Mouse (Mus musculus): Measurements from ENCODE around the gene Rsf1.

Rsf1 gene

DNA sequence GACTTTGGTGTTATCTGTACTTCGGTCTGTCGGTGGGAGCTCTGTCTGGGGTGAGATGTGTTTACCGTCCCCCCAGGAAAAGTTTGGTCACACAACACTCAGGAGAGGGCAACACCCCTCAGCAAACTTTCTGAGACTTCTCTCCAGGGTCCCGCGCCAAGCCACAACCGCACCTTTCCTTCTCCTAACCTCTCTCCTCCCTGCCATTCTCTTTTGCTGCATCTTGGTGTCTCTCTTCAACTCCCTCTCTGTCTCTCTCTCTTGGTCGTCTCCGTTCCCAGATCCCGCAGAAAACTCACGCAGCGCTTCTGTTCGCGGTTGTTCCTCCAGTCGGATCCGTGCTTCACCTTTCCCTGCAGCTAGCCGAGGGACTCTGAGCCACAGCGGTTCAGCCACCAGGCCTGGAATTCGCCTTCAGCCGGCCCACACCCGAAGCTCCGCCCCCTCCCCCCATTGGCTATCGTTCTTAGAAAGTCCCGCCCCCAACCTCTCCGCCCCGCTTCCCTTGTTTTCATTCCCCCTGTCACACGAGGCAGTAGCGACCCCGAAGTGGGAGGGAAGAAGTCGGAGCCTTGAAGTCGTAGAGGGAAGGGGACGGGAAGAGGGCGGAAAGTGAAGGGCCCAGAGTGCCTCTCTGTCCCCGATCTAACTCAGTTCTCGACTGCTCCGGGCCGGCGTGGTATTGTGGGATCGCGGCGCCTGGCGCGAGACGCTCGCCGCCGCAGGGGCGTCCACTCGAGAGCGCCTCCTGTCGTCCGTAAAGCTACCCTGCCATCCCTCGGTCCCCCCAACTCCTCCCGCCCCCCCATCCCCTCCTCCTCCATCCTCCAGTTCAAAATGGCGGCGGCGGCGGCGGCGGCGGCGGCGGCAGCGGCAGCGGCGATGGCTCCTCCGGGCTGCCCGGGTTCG lies at the start of gene Rsf1, which contains the start of gene Aamdc:
Gene Rsf1, plus strand, starts transcription at position 823 of the 909 bp plus-strand sequence.
Gene Aamdc, minus strand, starts transcription at position 431 of the 909 bp plus-strand sequence.
- DNase-seq (ENCODE audit: low spot score in 2 of 2), result peak; percentile 93 to 97

DNA sequence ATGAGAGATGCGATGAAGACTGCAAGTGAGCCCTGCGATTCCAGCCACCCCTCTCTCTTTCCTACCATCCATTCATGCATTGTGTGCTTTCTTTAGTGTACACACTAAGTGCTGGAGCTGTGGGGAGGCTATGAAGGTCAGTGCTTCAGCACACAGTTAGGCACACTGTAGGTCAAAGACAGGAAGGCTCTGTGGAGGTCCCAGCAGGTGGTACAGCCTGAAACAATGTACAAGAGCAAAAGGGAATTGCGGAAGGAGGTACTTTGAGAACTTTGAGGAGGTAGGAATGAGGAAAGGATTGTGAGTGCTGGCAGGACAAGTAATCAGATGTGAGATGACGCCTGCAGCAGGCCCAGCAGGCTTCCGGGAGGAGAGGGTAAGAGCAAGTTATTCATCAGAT lies 44.2 kb upstream of the Rsf1 start:
- no peak for DNase-seq (ENCODE audit: low spot score in 2 of 2)

DNA sequence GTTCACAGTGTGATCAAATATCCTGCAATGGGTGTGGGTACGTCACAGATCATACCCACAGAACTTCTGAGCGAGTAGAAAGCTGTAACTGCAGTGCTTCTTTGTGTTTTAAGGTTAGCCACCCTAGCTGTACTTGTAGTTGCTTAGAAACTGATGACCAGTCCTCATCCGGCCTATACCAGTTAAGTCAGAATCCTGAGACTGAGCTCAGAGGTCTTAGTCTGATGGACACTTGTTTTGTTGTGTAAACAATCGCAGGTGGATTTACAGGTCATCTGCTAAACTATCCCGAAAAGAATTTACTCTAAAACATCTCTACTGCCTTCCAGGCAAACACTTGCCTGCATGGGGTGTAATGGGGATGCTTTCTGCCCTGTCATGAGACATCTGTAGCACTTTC lies 43.1 kb upstream of the Rsf1 start:
- no peak for DNase-seq (ENCODE audit: low spot score in 2 of 2)

DNA sequence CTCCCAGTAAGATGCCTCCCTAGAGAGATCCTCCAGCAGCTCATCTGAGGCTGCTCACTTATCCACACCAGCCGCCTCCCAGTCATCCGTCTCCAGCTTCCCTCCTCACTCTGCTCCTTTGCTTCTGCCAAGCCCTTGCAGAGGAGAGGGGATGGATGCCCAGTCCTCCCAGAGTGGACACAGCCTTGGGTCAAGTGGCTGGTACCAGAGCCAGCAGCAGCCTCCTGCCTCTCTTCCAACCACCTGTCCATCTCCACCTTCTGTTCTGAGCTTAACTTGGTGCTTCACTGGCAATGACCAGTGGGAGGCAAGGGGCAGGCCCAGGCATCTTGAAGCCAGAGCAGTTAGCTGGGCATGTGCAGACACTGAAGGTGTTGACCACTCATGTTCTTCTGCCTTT lies 33.2 kb upstream of the Rsf1 start:
- no peak for DNase-seq (ENCODE audit: low spot score in 2 of 2)

DNA sequence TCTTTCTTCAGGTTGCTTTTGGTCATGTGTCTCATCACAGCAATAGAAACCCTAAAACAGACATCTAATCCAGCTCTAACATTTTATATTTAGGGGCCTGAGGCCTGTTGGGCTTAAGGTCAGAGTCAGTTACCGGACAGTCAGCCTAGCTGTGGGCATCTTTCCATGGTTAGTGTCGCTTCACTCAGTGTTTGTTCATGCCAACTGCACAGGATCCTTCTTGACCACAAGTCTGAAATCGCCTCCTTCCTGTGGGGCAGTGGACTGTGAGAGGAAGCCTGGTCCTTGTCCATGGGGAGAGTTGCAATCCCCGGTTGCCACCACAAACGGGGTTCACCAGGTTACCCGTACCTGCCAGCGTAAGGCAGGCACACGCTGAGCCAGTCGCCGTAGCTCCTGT lies 30.4 kb upstream of the Rsf1 start:
- DNase-seq (ENCODE audit: low spot score in 2 of 2), result no peak

DNA sequence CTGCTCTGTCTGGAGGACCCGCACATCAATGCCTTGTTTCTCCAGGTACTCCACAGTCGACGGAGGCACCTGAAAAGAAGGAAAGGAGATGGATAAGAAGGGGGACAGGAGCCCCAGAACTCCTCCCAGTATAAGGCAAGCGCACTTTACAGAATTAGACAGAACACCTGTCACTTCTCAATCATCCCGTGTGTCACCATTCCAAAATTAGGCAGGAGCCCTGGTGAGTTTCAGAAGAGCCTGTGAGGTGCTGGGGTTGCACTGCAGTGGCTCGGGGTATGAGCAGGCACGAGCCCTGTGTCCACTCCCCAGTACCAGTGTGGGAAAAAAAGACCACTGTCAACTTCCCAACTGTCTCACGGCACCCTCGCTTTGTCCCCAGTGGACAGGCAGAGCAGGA lies 29.0 kb upstream of the Rsf1 start:
- no peak for DNase-seq (ENCODE audit: low spot score in 2 of 2)

DNA sequence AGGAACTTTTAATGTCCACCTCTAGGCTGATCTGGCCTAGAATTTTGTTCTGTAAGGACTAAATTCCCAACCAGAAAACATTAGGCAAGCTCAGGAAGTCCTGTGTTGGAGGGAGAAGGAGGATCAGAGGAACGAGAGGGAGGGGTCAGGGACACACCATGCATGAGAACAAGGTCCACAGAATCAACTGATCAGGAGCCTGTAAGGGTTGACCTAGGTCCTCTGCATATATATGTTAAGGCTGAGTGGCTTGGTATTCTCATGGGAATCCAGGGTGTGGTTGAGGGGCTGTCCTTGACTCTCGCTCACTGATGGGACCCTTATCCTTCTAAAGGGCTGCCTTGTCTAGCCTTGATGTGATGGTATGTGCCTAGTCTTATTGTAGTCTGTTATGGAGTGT lies 16.1 kb upstream of the Rsf1 start:
- DNase-seq (ENCODE audit: low spot score in 2 of 2), result no peak

DNA sequence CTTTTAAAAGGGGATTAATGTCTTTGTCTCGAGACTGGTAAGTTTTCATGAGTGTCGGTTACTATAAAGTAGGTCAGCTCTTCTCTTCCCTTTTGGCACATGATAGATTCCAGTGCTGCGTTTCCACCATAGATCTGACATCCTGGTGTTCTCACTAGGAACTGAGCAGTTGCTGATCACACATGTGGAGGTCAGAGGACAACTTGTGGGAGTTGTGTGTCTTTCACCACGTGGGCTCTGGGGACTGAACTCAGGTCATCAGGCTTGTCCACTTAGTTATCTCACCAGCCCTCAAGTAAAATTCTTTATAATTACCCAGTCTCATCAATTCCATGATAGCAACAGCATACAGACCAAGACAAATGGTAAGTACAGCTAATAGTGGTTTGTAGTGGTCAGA lies 10.3 kb upstream of the Rsf1 start:
- no peak for DNase-seq (ENCODE audit: low spot score in 2 of 2)

DNA sequence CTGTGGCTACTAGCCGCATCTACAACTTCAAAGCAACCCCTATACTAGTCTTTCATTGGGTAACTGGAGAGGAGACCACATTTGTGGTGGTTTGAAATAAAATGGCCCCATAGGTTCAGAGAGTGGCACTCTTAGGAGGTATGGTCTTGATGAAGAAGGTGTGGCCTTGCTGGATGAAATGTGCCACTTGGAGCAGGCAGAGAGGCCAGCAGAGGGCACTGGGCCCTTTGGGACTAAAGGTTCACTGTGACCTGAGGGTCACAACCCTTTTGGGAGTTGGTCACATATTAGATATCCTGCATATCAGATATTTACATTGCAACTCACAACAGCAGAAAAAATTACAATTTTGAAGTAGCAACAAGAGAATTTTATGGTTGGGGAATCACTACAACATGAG lies 9.3 kb upstream of the Rsf1 start:
- DNase-seq (ENCODE audit: low spot score in 2 of 2), result no peak

DNA sequence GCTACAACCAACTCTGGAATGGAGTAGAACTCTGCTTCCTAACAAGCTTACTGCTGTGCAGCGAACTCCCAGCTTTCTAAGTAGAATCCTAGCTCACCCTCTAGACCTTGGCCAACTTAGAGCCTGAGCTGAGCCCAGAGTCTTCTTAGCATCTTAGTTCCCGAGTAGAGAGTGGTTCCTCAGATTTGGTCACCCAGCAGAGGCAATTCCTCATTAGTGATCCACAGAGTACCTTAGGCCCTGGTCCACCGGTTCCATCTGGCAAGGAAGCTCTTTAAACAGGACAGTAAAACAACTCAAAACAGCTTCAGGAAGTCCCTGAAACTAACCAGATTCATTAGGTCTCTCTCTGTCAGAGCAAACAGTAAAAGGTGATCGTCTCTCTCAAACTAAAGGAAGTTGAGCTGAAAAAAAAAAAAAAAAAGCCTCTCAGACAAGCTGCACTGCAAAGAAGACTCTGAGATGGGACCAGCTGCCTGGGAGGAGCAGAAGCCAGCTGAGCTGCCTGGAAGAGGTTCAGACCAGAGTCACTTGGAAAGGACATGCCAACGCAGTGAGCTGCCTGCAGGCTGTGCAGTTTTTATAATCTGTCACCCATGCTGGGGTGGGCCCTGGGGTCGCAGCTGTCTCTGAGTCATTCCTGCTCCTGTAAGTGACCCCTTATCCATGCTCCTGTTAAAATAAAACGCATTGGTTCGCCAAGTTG lies 1.2 kb upstream of the Rsf1 start:
- peak; percentile 18 to 67 for DNase-seq (ENCODE audit: low spot score in 2 of 2)

DNA sequence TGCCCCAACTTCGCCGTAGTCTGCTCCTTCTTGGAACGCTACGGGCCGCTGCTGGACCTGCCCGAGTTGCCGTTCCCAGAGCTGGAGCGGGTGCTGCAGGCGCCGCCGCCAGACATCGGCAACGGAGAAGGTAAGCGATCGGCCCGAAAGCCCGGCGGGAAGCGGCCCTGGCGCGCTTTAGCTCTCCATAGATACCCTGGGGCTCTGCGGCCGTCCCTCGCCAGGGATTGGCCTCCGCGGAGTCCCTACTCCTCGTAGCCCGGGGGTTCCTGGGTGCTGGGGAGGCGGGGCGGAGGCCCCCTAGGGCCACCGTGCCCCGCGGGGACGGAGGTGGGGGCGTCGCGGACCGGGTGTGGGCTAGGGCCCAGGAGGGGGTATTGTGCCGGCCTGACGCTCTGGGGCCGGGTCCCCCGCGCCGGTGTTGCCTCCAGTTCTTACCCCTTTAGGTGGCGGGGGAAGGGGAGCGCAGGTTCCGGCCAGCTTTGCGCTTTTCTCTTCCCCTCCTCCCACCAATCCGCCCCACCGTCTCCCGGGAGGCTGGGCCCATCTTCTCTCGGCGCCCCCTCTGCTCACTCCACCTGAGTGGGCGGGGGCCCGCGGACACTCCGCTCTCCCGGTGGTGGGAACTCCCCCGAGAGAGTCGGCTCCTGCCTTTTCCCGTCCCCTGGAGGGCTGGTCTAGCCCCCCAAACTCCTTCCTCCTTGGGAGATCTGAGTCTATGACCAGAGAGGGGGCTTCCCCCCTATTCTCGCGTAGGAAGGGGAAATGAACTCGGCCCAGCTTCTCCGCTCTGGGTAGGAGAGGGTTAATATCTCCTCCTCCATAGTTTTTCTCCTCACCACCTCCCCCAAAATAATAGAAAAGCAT lies 520 bp downstream of the Rsf1 start:
- DNase-seq (ENCODE audit: low spot score in 2 of 2), result peak; percentile 49 to 82

DNA sequence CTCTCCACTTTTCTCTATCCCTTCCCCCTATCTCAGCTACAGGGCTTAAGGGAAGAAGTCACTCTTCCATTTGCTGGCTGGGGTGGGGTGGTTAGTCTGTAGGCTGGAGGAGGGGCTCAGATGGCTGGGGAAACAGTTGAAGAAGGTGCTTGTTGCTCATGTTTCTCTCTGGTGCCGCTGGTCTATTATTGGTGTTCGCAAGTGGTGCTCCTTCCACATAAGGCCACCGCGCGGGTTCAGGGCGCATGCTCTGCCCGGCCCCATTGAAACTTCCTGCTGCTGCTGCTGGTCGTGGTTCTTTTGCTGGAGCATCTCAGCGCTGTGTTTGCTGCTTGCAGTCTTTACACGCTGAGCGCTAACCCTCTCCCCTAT lies 1.1 kb downstream of the Rsf1 start:
- peak; percentile 80 to 89 for DNase-seq (ENCODE audit: low spot score in 2 of 2)

DNA sequence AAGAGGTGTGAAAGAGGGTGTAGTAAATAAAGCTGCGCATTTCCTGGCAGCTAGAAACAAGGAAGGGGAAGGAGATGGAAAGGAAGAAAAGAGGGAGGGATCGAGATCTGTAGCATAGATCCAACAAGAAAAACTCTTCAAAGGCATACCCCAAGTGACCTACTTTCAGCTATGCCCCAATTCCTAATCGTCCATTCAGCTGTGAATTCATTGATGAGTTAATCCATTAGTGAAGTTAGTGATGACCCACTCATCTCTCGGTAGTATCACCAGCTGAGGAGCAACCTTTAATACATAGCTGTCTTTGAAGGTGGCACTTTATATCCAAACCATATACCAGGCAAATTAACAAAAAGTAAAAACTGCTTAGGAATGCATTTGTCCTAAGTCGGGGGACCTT lies 8.8 kb downstream of the Rsf1 start:
- no peak for DNase-seq (ENCODE audit: low spot score in 2 of 2)

DNA sequence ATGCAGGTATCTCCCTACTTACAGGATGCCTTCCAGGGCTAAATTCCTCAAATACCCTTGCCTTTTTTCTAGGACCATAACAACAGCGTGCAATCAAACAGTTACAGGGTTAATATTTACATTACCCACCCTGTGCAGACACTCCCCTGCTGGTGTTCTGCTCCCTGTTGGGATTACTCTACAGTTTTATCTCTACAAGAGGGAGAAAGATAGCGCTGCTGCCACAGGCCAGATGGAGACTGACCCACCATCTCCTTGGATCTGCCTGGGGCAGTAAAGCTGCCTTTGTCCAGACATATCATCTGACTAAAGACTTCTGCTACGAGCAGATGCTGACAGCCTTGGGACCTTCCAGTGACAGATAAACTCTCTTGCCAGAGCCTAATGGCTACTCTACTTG lies 10.8 kb downstream of the Rsf1 start:
- no peak for DNase-seq (ENCODE audit: low spot score in 2 of 2)

DNA sequence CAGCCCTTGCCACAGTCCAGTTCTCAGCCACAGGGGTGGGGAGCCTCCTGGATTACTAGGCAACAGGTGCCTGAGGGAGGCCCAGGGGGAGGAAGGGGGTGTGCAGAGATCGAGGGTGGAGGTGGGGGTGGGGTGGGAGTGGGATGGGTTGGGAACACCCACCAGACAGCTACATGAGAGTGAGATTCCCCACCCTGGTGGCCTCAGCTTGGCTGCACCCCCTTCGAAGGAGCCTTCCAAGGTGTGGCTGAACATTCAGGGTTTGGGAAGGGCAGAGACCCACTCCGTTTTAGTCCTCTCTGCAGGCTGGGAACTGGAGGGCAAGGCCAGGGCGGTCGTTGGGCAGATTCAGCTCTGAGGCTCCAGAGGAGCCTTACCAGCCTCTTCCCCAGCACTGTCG lies 11.6 kb downstream of the Rsf1 start:
- no peak for DNase-seq (ENCODE audit: low spot score in 2 of 2)

DNA sequence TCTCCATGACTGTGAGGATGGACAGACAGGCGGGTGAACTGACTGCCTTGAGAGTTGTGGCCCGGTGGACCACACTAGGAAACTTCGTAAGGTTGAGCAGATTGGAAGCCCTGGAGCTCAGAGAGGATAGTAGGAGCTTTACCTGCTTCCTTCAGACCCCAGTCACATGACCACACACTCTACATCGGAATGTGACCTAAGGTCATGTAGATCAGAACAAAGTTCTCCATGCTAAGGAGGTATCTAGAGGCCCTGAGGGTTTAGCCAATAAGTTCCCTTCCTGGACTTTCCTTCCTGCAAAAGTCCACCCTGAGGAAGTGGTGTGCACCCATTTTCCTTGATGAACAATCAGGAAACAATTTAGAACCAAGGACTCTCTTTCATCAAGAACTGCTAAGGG lies 12.7 kb downstream of the Rsf1 start:
- no peak for DNase-seq (ENCODE audit: low spot score in 2 of 2)

DNA sequence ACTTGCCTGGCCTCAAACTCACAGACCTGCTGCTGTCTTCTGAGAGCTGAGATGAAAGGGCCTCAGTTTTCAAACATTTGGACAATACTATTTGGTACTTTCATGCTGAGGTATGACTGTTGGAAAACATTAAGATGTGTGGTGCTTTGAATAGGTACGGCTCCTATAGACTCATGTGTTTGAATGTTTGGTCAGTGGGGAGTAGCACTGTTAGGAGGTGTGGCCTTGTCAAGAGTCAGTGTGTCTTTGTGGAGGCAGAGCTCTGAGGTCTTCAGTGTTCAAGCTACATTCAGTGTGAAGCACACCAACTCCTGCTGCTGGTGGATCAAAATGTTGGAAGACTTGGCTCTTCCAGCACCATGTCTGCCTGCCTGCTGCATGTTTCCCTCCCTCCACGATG lies 13.8 kb downstream of the Rsf1 start:
- DNase-seq (ENCODE audit: low spot score in 2 of 2), result no peak

DNA sequence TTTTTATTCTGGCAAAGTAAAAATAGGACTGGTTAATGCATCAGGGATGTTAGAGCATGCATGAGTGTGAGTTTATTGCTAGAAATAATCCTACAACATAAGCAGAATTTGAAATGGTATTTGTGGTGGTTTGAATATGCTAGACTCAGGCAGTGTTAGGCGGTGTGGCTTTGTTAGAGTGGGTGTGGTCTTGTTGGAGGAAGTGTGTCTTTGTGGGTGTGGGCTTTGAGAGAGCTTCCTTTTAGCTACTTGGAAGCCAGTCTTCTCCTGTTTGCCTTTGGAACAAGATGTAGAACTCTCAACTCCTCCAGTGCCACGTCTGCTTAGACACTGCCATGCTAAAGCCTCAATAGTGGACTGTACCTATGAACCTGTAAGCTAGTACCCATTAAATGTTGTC lies 18.9 kb downstream of the Rsf1 start:
- no peak for DNase-seq (ENCODE audit: low spot score in 2 of 2)

DNA sequence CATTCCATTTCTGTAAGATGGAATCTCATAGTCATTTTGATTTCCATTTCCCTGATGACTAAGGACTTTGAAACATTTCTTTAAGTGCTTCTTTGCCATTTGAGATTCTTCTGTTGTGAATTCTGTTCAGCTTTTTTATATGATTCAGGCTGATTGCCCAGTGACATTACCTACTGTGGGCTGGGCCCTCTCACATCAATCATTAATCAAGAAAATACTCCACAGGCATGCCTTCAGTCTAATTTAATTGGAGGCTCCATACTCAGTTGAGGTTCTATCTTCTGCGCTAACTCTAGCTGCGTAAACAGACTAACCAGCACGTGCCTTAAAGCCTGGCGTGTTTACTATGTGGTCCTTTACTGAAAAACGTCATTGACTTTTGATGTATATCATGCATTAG lies 41.7 kb downstream of the Rsf1 start:
- DNase-seq (ENCODE audit: low spot score in 2 of 2), result no peak

DNA sequence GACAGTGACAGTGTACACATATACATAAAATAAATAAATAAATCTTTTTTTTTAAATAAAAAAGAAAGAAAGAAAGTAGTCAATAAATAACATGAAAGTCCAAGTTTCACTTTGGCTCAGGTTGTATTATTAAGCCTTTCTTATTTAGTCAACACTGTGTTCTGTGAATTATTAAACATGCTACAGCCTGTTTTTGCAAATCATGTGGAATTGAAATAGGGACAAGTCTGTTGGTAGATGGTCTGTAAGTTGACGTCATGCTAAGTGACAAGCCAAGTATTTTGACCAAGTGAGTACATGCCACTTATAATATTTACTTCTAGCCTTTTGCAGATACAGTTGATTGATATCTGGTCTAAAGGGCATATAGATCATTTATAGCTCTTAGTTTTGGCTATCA lies 43.0 kb downstream of the Rsf1 start:
- no peak for DNase-seq (ENCODE audit: low spot score in 2 of 2)

DNA sequence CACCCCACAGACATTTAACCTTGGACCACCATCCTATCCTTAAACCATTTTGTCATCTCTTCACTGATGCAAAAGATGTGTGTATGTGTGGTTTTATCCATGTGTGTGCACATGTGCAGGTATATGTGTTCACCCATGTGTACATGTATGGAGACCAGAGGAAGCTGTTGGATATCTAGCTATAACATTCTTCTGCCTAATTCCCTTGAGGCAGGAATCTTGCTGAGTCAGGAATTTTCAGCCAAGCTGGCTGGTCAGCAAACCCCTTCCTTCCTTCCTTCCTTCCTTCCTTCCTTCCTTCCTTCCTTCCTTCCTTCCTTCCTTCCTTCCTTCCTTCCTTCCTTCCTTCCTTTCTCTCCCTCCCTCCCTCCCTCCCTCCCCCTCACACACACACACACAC lies 43.7 kb downstream of the Rsf1 start:
- DNase-seq (ENCODE audit: low spot score in 2 of 2), result no peak

DNA sequence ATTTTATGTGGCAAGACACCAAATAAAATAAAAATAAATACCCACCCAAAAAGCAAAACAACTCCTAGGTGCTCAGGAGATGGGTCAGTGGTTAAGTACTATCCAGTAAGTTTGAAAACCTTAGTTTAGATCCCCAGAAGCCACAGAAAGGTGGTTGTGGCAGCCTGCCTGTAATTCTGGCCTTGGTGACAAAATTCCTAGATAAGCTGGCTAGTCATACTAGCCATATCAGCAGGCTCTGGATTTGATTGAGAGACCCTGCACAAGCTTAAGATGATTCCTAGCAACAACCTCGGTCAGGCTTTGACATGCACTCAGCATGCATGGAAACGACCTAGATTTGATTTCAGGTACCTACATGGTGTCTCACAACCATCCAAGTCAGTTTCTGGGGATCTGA lies 49.7 kb downstream of the Rsf1 start:
- no peak for DNase-seq (ENCODE audit: low spot score in 2 of 2)
